Mouse (Mus musculus) erythroblast, adult 5-6 weeks (primary cell): ENCODE measurements around the gene Atp6v1fnb. TPM values are rescaled to one million over a fixed set of nuclear protein-coding genes. Genes with fewer than 3 reads are reported as not detected.

Experiments used
- ATAC-seq: replicated peaks from 2 replicates; pipeline ENCODE4 v1.8.0; 2016; ENCODE audit warnings: moderate number of reproducible peaks, mild to moderate bottlenecking, moderate TSS enrichment, inconsistent platforms; ENCODE audit not compliant: poor library complexity, low FRiP score, severe bottlenecking
- total RNA-seq, 2 experiments: library from RNA; stranded (forward) in 1 of 2; stranded (reverse) in 1 of 2; fragments of 150-400 nt in 1 of 2; fragments of 200-764, 138-1000 nt in 1 of 2; gene quantifications; 2 replicates each; pipeline versions ENCODE4 v1.2.3 to v1.2.4; 2015 to 2017; ENCODE audit warnings: low replicate concordance in 2 of 2

Gene Atp6v1fnb
- total RNA-seq, 2 experiments from 2014 or later, result not detected

DNA sequence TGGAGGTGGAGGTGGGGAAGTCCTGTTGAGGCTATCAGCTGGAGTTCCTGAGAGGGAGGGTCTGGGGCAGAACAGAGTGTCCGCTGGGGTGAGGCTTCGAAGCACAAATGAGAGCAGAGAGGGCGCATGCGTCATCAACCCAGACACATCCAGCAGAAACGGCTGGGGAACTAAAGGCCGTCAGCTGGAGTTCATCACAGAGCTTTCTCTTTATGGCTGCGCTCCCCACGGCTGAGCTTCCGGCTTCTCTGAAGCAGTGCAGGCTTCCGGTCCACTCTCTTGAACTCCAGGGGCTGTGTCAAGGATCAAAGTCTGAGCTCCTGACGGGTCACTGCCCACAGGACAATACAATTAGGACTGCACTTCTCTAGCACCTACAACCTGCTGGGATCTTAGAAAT, 42.0 kb downstream of the Atp6v1fnb start:
- no peak for ATAC-seq

DNA sequence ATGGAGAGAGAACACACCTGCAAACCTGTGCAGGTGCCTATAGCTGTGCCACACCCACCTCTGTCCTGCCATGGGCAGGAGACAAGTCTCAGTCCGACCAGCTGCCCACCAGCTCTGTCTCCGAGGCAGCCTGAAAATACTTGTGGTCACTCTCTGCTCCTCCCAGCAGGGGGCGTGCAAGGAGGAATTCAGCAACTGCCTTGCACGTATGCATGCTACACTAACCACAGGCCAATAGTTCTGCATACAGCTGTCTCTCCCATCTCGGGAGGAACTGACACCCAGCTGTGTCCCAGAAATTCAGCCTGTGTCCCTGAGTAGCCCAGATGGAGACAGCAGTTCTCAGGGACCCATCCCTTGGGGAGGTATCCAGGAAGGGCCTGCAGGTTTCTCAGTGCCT, 45.9 kb downstream of the Atp6v1fnb start:
- ATAC-seq, result peak; percentile 65

DNA sequence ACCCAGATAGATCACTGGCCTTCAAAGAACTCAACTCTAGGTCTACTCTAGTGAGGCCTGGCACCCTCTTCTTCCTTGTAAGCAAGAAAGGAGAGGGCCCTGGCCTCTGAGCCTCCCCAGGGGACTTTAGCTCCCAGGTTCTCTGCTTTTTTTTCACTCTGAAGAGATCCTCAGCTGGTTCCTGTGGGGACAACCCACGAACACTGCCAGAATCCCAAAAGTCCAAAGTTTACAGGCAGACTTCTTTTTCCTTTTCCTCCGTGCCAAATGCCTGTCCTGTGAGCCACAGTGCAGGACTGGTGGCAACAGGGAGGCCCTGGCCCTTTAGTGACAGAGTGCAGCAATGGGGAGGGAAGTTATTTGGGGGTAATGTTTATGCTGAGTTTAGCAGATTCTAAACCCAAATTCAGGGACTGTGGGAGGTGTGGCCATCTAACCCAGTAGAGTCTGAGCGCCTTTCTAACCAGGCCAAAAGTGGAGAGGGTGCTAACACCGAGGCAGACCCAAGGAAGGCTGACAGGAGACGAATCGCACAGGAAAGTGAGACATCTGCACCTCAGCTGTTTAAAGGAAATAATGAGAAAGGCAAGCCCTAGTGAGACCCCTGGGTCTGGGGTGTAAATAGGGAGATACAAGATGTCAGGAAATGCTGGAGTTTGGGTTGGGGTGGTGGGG, 51.5 kb downstream of the Atp6v1fnb start:
- no peak for ATAC-seq

Other genes starting within 250 kb of the Atp6v1fnb start
- 0.96 and 2.7 TPM in 2 replicates for gene Hilpda, start 198.9 kb upstream of the Atp6v1fnb start, total RNA-seq (2015; ENCODE audit: low replicate concordance)
- gene Hilpda, start 198.9 kb upstream of the Atp6v1fnb start, total RNA-seq (2017; ENCODE audit: low replicate concordance), result 2.0 TPM in 1 of 2 replicates, not detected in the other
- gene Fam71f2, start 191.8 kb upstream of the Atp6v1fnb start, total RNA-seq (2015; ENCODE audit: low replicate concordance), result not detected in 2 replicates
- gene Fam71f2, start 191.8 kb upstream of the Atp6v1fnb start, total RNA-seq (2017; ENCODE audit: low replicate concordance), result not detected in 2 replicates
- gene Fam71f1, start 152.3 kb upstream of the Atp6v1fnb start, total RNA-seq (2015; ENCODE audit: low replicate concordance), result not detected in 2 replicates
- gene Fam71f1, start 152.3 kb upstream of the Atp6v1fnb start, total RNA-seq (2017; ENCODE audit: low replicate concordance), result not detected in 2 replicates
- 23.1 and 25.1 TPM in 2 replicates for gene Calu, start 123.4 kb upstream of the Atp6v1fnb start, total RNA-seq (2015; ENCODE audit: low replicate concordance)
- 34.1 and 52.3 TPM in 2 replicates for gene Calu, start 123.4 kb upstream of the Atp6v1fnb start, total RNA-seq (2017; ENCODE audit: low replicate concordance)
- gene Opn1sw, start 83.0 kb upstream of the Atp6v1fnb start, total RNA-seq (2015; ENCODE audit: low replicate concordance), result not detected in 2 replicates
- gene Opn1sw, start 83.0 kb upstream of the Atp6v1fnb start, total RNA-seq (2017; ENCODE audit: low replicate concordance), result not detected in 2 replicates
- gene Ccdc136, start 75.1 kb upstream of the Atp6v1fnb start, total RNA-seq (2015; ENCODE audit: low replicate concordance), result not detected in 2 replicates
- not detected in 2 replicates for gene Ccdc136, start 75.1 kb upstream of the Atp6v1fnb start, total RNA-seq (2017; ENCODE audit: low replicate concordance)
- gene Flnc, start 38.2 kb upstream of the Atp6v1fnb start, total RNA-seq (2015; ENCODE audit: low replicate concordance), result not detected in 2 replicates
- gene Flnc, start 38.2 kb upstream of the Atp6v1fnb start, total RNA-seq (2017; ENCODE audit: low replicate concordance), result not detected in 2 replicates
- 61.9 and 77.2 TPM in 2 replicates for gene Atp6v1f, start 3.7 kb upstream of the Atp6v1fnb start, total RNA-seq (2015; ENCODE audit: low replicate concordance)
- 27.2 and 37.2 TPM in 2 replicates for gene Atp6v1f, start 3.7 kb upstream of the Atp6v1fnb start, total RNA-seq (2017; ENCODE audit: low replicate concordance)
- gene Kcp, start 36.5 kb downstream of the Atp6v1fnb start, total RNA-seq (2015; ENCODE audit: low replicate concordance), result not detected in 2 replicates
- gene Kcp, start 36.5 kb downstream of the Atp6v1fnb start, total RNA-seq (2017; ENCODE audit: low replicate concordance), result not detected in 2 replicates
- gene Irf5, start 55.2 kb downstream of the Atp6v1fnb start, total RNA-seq (2015; ENCODE audit: low replicate concordance), result 11.9 and 14.4 TPM in 2 replicates
- gene Irf5, start 55.2 kb downstream of the Atp6v1fnb start, total RNA-seq (2017; ENCODE audit: low replicate concordance), result 6.6 and 12.5 TPM in 2 replicates
- gene Tnpo3, start 138.4 kb downstream of the Atp6v1fnb start, total RNA-seq (2015; ENCODE audit: low replicate concordance), result 16.3 and 34.7 TPM in 2 replicates
- gene Tnpo3, start 138.4 kb downstream of the Atp6v1fnb start, total RNA-seq (2017; ENCODE audit: low replicate concordance), result 22.6 and 26.1 TPM in 2 replicates
- 246 and 272 TPM in 2 replicates for gene Tspan33, start 222.8 kb downstream of the Atp6v1fnb start, total RNA-seq (2015; ENCODE audit: low replicate concordance)
- gene Tspan33, start 222.8 kb downstream of the Atp6v1fnb start, total RNA-seq (2017; ENCODE audit: low replicate concordance), result 487 and 489 TPM in 2 replicates